Mouse (Mus musculus): ENCODE data around the gene Atpaf1. TPM values are rescaled to one million over a fixed set of nuclear protein-coding genes. Genes with fewer than 3 reads are reported as not detected.

Atpaf1 gene
- polyA plus RNA-seq, 1 experiment from 2014 or later = 36.8 TPM

DNA sequence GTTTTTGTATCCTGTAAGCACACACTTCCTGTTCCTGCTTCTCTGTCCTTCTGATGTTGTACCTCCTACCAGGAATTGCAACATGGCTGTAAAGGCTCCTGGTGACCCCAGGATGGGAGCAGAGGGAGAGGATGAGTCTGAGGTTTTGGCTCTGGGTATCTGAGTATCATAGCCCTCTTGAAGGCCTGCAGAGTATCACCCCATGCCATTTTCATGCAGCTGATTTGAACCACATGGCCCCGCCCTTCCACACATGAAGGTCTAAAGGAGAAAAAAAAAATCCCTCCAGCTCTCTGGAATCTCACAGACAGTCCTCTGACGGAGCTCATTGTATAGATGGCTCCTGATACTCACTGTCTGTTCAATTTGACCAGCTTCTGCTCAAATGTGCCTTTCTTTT is 65.5 kb downstream of the Atpaf1 start:
- H3K4me3 ChIP-seq (replicated peaks; ENCODE audit: low read length) = no peak overlapping the region
- no peak for ATAC-seq
- 76% methylated on average over 2 of the region's 2 CpGs for WGBS

GRCm38 (mm10) chr4:115850631-115851030 is 66.0 kb downstream of the Atpaf1 start:
- no peak for ATAC-seq

More for the DNA sequence above, 65.5 kb downstream of the Atpaf1 start:
- Histone ChIP-seq H3K9ac (replicated peaks; ENCODE audit: low read depth, low read length) (no peak overlapping the region), H3K9me3 (ENCODE audit: control insufficient read depth, low read length) (no peaks in the 10 kb centered on the region), H3K4me2 (ENCODE audit: low read length) (no peak overlapping the region), H3K27me3 (replicated peaks; ENCODE audit: control insufficient read depth, insufficient read depth, low read length) (no peaks in the 10 kb centered on the region), H3K4me1 (replicated peaks; ENCODE audit: control insufficient read depth, insufficient read depth, low read length) (peaks cover 10% of the 10 kb centered on the region), H3K36me3 (ENCODE audit: control insufficient read depth, insufficient read depth) (no peaks in the 10 kb centered on the region), H3K27ac (ENCODE audit: low read length) (no peak overlapping the region)

DNA sequence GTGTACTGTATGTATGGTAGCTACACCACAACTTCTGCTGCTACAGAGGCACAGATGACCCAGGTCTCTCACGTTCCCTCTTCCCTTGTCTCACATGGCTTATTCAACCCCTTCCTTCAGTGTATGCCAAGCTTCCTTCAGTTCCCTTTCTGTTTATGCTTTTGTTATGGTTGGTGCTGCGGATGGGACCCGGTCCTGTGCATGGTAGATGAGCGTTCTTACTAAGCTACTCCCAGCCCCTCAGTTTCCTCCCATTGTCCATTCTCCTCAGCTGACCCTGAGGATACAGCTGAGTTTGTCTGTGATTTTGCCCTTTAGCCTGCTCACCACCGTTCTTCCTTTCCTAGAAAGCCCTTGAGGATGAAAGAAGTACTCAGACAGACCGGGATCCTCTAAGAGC is 67.0 kb downstream of the Atpaf1 start:
- no peak overlapping the region for H3K4me2 ChIP-seq (ENCODE audit: low read length)
- H3K9me3 ChIP-seq (ENCODE audit: control insufficient read depth, low read length) = no peaks in the 10 kb centered on the region
- H3K4me3 ChIP-seq (replicated peaks; ENCODE audit: low read length) = no peak overlapping the region
- peaks cover 25% of the 10 kb centered on the region for H3K4me1 ChIP-seq (replicated peaks; ENCODE audit: control insufficient read depth, insufficient read depth, low read length)
- no peak for ATAC-seq
- no peak overlapping the region for H3K27ac ChIP-seq (ENCODE audit: low read length)
- WGBS = 82% methylated on average over 6 of the region's 6 CpGs
- no peak overlapping the region for H3K9ac ChIP-seq (replicated peaks; ENCODE audit: low read depth, low read length)
- H3K27me3 ChIP-seq (replicated peaks; ENCODE audit: control insufficient read depth, insufficient read depth, low read length) = no peaks in the 10 kb centered on the region
- no peaks in the 10 kb centered on the region for H3K36me3 ChIP-seq (ENCODE audit: control insufficient read depth, insufficient read depth)

More at GRCm38 (mm10) chr4:115850631-115851030, 66.0 kb downstream of the Atpaf1 start:
- Histone ChIP-seq H3K4me1 (replicated peaks; ENCODE audit: control insufficient read depth, insufficient read depth, low read length) (peaks cover 16% of the 10 kb centered on the region), H3K27ac (ENCODE audit: low read length) (no peak overlapping the region), H3K9ac (replicated peaks; ENCODE audit: low read depth, low read length) (no peak overlapping the region), H3K9me3 (ENCODE audit: control insufficient read depth, low read length) (no peaks in the 10 kb centered on the region), H3K27me3 (replicated peaks; ENCODE audit: control insufficient read depth, insufficient read depth, low read length) (no peaks in the 10 kb centered on the region), H3K4me3 (replicated peaks; ENCODE audit: low read length) (no peak overlapping the region), H3K36me3 (ENCODE audit: control insufficient read depth, insufficient read depth) (no peaks in the 10 kb centered on the region), H3K4me2 (ENCODE audit: low read length) (no peak overlapping the region)
- WGBS = 63% methylated on average over 2 of the region's 2 CpGs

GRCm38 (mm10) chr4:115855100-115855499 is 70.5 kb downstream of the Atpaf1 start:
- no peak overlapping the region for H3K4me2 ChIP-seq (ENCODE audit: low read length)
- H3K9me3 ChIP-seq (ENCODE audit: control insufficient read depth, low read length) = no peaks in the 10 kb centered on the region
- 0 out of 2 replicates have a peak overlapping the region, but pooled peaks have one; percentile 18 for H3K9ac ChIP-seq (replicated peaks; ENCODE audit: low read depth, low read length)
- WGBS = 64% methylated on average over 6 of the region's 6 CpGs
- no peak overlapping the region for H3K27ac ChIP-seq (ENCODE audit: low read length)
- H3K4me1 ChIP-seq (replicated peaks; ENCODE audit: control insufficient read depth, insufficient read depth, low read length) = peaks cover 17% of the 10 kb centered on the region
- no peak overlapping the region for H3K4me3 ChIP-seq (replicated peaks; ENCODE audit: low read length)
- no peak for ATAC-seq
- no peaks in the 10 kb centered on the region for H3K27me3 ChIP-seq (replicated peaks; ENCODE audit: control insufficient read depth, insufficient read depth, low read length)
- H3K36me3 ChIP-seq (ENCODE audit: control insufficient read depth, insufficient read depth) = no peaks in the 10 kb centered on the region

DNA sequence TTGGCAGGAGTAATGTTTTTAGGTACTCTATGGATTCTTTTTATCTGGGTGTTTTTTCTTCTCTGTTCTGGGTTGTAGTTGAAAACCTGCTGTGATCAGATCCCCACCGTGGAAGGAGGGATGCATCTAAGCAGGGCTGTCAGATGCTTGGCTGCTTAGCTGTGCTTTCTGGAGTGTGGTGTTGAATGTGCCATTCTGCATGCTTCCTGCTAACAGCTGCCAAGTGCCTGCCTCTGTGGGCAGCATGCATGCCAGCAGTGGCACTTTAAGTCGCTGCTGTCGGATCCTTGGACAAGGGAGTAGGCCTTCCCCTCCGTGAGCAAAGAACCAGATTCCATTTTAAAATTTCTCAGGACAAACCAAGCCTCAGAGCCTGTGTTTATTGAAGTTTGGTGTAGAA is 71.0 kb downstream of the Atpaf1 start:
- H3K4me1 ChIP-seq (replicated peaks; ENCODE audit: control insufficient read depth, insufficient read depth, low read length) = peaks cover 17% of the 10 kb centered on the region
- H3K4me3 ChIP-seq (replicated peaks; ENCODE audit: low read length) = no peak overlapping the region
- H3K9ac ChIP-seq (replicated peaks; ENCODE audit: low read depth, low read length) = 0 out of 2 replicates have a peak overlapping the region, but pooled peaks have one; percentile 18
- peaks cover 2% of the 10 kb centered on the region; the same call in 1 of the 2 replicates for H3K36me3 ChIP-seq (ENCODE audit: control insufficient read depth, insufficient read depth)
- WGBS = 37% methylated on average over 4 of the region's 4 CpGs
- H3K4me2 ChIP-seq (ENCODE audit: low read length) = no peak overlapping the region
- H3K27me3 ChIP-seq (replicated peaks; ENCODE audit: control insufficient read depth, insufficient read depth, low read length) = no peaks in the 10 kb centered on the region
- no peak overlapping the region; the same call in 1 of the 2 replicates for H3K27ac ChIP-seq (ENCODE audit: low read length)
- ATAC-seq = 0 out of 2 replicates have a peak, but pooled peaks have one; percentile 38
- H3K9me3 ChIP-seq (ENCODE audit: control insufficient read depth, low read length) = no peaks in the 10 kb centered on the region

DNA sequence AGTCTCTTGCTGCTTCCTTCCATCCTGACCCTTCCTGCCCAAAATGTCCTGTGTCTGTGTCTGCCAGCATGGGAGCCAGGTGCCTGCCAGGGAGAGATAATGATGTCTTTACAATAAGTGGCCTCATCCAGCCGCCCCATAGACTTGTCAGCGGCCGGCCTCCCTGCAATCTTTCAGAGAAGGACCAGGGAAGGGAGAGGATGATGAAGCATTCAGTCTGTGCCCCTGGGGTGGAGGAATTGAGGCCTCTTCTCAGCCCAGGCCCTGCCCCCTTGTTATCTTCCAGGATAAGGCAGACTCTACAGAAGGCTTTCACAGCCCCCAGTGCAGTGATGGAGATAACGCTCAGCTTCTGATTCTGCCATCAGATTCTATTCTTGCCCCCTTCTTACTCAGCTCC is 71.7 kb downstream of the Atpaf1 start:
- Histone ChIP-seq H3K4me2 (ENCODE audit: low read length) (no peak overlapping the region), H3K36me3 (ENCODE audit: control insufficient read depth, insufficient read depth) (peaks cover 2% of the 10 kb centered on the region; the same call in 1 of the 2 replicates), H3K4me1 (replicated peaks; ENCODE audit: control insufficient read depth, insufficient read depth, low read length) (peaks cover 17% of the 10 kb centered on the region), H3K4me3 (replicated peaks; ENCODE audit: low read length) (no peak overlapping the region), H3K9me3 (ENCODE audit: control insufficient read depth, low read length) (no peaks in the 10 kb centered on the region), H3K27me3 (replicated peaks; ENCODE audit: control insufficient read depth, insufficient read depth, low read length) (no peaks in the 10 kb centered on the region), H3K9ac (replicated peaks; ENCODE audit: low read depth, low read length) (no peak overlapping the region), H3K27ac (ENCODE audit: low read length) (no peak overlapping the region)
- WGBS = 48% methylated on average over 4 of the region's 4 CpGs
- no peak for ATAC-seq

- Histone ChIP-seq H3K36me3 (ENCODE audit: control insufficient read depth, insufficient read depth) (peaks cover 2% of the 10 kb centered on the region; the same call in 1 of the 2 replicates), H3K9ac (replicated peaks; ENCODE audit: low read depth, low read length) (no peak overlapping the region), H3K27me3 (replicated peaks; ENCODE audit: control insufficient read depth, insufficient read depth, low read length) (no peaks in the 10 kb centered on the region), H3K4me2 (ENCODE audit: low read length) (no peak overlapping the region), H3K4me1 (replicated peaks; ENCODE audit: control insufficient read depth, insufficient read depth, low read length) (peaks cover 17% of the 10 kb centered on the region), H3K9me3 (ENCODE audit: control insufficient read depth, low read length) (no peaks in the 10 kb centered on the region), H3K4me3 (replicated peaks; ENCODE audit: low read length) (no peak overlapping the region), H3K27ac (ENCODE audit: low read length) (no peak overlapping the region)
- WGBS = 89% methylated on average over 9 of the region's 9 CpGs
- no peak for ATAC-seq
Measured at GRCm38 (mm10) chr4:115857293-115857883, 72.8 kb downstream of the Atpaf1 start.

- Histone ChIP-seq H3K27me3 (replicated peaks; ENCODE audit: control insufficient read depth, insufficient read depth, low read length) (no peaks in the 10 kb centered on the region), H3K4me3 (replicated peaks; ENCODE audit: low read length) (no peak overlapping the region), H3K27ac (ENCODE audit: low read length) (no peak overlapping the region), H3K4me1 (replicated peaks; ENCODE audit: control insufficient read depth, insufficient read depth, low read length) (no peaks in the 10 kb centered on the region), H3K9ac (replicated peaks; ENCODE audit: low read depth, low read length) (no peak overlapping the region), H3K9me3 (ENCODE audit: control insufficient read depth, low read length) (no peaks in the 10 kb centered on the region), H3K36me3 (ENCODE audit: control insufficient read depth, insufficient read depth) (peaks cover 6% of the 10 kb centered on the region; the same call in 1 of the 2 replicates), H3K4me2 (ENCODE audit: low read length) (no peak overlapping the region)
- WGBS = 60% methylated on average over 7 of the region's 7 CpGs
- no peak for ATAC-seq
Measured at GRCm38 (mm10) chr4:115863352-115863751, 78.7 kb downstream of the Atpaf1 start.

DNA sequence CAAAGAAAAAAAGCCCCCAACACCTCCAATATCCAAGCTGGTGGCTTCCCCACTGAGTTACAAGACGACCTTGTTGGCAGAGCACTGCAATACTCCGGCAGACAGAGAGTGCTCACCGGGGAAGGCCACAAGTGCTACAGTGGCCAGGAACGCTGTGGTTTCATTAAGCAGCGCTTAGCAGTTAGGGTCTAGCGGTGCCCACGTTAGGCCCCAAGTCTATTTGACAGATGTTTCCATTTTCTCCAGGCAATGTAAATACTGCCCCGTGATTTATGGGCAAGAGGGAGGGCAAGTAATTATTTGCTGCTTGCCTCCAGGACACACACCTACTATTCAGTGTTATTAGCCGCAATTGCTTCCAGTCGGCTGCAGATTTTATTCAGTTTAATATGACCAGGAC is 79.3 kb downstream of the Atpaf1 start:
- H3K27me3 ChIP-seq (replicated peaks; ENCODE audit: control insufficient read depth, insufficient read depth, low read length) = no peaks in the 10 kb centered on the region
- WGBS = 42% methylated on average over 10 of the region's 10 CpGs
- no peak overlapping the region for H3K27ac ChIP-seq (ENCODE audit: low read length)
- no peak overlapping the region for H3K9ac ChIP-seq (replicated peaks; ENCODE audit: low read depth, low read length)
- no peaks in the 10 kb centered on the region for H3K4me1 ChIP-seq (replicated peaks; ENCODE audit: control insufficient read depth, insufficient read depth, low read length)
- peaks cover 6% of the 10 kb centered on the region; the same call in 1 of the 2 replicates for H3K36me3 ChIP-seq (ENCODE audit: control insufficient read depth, insufficient read depth)
- no peak overlapping the region for H3K4me3 ChIP-seq (replicated peaks; ENCODE audit: low read length)
- H3K9me3 ChIP-seq (ENCODE audit: control insufficient read depth, low read length) = no peaks in the 10 kb centered on the region
- no peak overlapping the region for H3K4me2 ChIP-seq (ENCODE audit: low read length)
- ATAC-seq = no peak
